Mouse (Mus musculus) cortical plate, adult 2 months (tissue): Measurements from ENCODE around the gene Katnal1. TPM values are rescaled to one million over a fixed set of nuclear protein-coding genes. Genes with fewer than 3 reads are reported as not detected.

Experiments
- H3K27ac ChIP-seq: fragments of 200-500 bp; 2 replicates; pipeline ENCODE4 v1.5.1; 2012; ENCODE audit warnings: low read length, control low read depth, inconsistent platforms; ENCODE audit not compliant: insufficient read depth
- H3K4me1 ChIP-seq: fragments of 200-500 bp; 2 replicates; pipeline ENCODE4 v1.6.1; 2011; ENCODE audit warnings: low read length; ENCODE audit not compliant: control insufficient read depth, insufficient read depth
- H3K4me3 ChIP-seq: fragments of 200-500 bp; 2 replicates; pipeline ENCODE4 v1.5.1; 2011; ENCODE audit warnings: mild to moderate bottlenecking, low read length, control low read depth; ENCODE audit not compliant: insufficient read depth
- CTCF ChIP-seq: fragments of 200-500 bp; IDR thresholded peaks from 2 replicates; pipeline ENCODE4 v1.5.1; 2011; ENCODE audit warnings: mild to moderate bottlenecking, control low read depth, low read length; ENCODE audit not compliant: insufficient read depth; ENCODE audit errors: extremely low read depth
- POLR2A ChIP-seq: fragments of 200-500 bp; IDR thresholded peaks from 2 replicates; pipeline ENCODE4 v1.6.1; 2011; ENCODE audit warnings: mild to moderate bottlenecking, low read length, control low read depth; ENCODE audit not compliant: insufficient read depth; ENCODE audit errors: extremely low read depth
- polyA plus RNA-seq: library from polyadenylated mRNA; depleted of rRNA; stranded (reverse); fragments of >200 nt; gene quantifications from 2 replicates; pipeline ENCODE4 v1.2.3, GENCODE M21; 2012

Katnal1 gene
- polyA plus RNA-seq, 1 experiment: 42.9 TPM

GRCm38 (mm10) chr5:148912262-148912661 is 16.9 kb downstream of the Katnal1 start:
- Histone ChIP-seq H3K27ac (no peak overlapping the region), H3K4me3 (no peak overlapping the region), H3K4me1 (no peaks in the 10 kb centered on the region)
- TF ChIP-seq CTCF (no peak), POLR2A (no peak)

DNA sequence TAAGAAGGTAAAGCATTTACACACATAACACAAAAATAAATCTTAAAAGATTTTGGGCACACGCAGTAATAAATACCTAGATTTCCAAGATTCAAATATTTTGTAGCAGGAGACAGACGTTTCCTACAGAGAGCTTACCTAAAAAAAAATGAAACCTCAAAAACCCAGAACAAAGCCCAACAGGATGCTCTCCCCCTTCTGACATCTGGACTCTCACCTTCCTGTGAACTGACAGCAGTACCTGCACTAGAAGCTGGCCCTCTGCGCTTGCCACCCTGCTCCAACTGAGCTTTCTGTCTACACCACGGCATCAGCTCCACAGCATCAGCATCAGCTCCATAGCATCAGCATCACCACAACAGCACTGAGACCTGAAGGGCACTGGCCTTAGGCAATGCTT is 19.1 kb downstream of the Katnal1 start:
- Histone ChIP-seq H3K4me1 (peaks cover 1% of the 10 kb centered on the region; the same call in 1 of the 2 replicates), H3K4me3 (no peak overlapping the region), H3K27ac (no peak overlapping the region)
- no peak for TF ChIP-seq POLR2A
- TF ChIP-seq CTCF: no peak

DNA sequence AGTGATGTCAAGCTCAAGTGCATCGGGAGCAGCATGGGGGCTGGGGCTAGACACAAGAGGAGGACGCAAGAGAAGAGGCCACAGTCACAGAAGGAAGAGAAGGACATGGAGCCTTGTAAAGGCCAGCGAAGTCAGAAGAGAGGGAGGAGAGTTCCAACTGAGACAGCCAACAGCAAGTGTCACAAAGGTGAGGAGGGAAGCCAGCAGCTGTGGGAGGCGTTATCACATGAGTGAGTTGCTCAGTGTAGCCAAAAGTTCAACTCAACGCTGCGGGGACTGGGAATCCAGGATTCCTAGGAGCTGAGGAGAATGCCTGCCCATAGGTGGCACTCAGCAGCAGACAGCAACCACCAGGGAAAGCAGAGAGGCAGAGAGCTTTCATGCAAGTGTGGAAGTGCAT is 19.7 kb downstream of the Katnal1 start:
- TF ChIP-seq POLR2A (no peak), CTCF (peak; percentile 46)
- peak overlapping the region; percentile 53; the same call in 1 of the 2 replicates for H3K27ac ChIP-seq
- no peak overlapping the region for H3K4me3 ChIP-seq
- H3K4me1 ChIP-seq: peaks cover 1% of the 10 kb centered on the region; the same call in 1 of the 2 replicates

DNA sequence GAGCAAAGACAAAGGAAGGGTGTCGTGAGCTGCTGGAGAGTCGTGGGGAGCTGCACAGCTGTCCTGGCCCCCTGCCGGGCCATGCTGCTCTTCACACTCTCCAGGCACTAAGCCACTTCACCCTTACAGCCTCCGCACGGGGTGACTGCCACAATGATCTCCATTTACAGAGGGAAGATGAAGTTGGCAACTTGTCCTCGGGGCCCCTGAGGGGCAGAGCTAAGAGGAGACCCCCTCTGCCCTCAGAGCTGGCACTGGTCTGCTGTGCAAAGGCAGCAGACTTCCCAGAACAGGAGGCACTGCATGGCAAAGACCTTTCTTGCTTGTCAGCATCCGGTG is 20.1 kb downstream of the Katnal1 start:
- H3K27ac ChIP-seq: peak overlapping the region; percentile 53; the same call in 1 of the 2 replicates
- no peak overlapping the region for H3K4me3 ChIP-seq
- peaks cover 1% of the 10 kb centered on the region; the same call in 1 of the 2 replicates for H3K4me1 ChIP-seq
- TF ChIP-seq POLR2A (no peak), CTCF (no peak)

GRCm38 (mm10) chr5:148908191-148909056 is 20.7 kb downstream of the Katnal1 start:
- TF ChIP-seq CTCF (no peak), POLR2A (no peak)
- peaks cover 1% of the 10 kb centered on the region; the same call in 1 of the 2 replicates for H3K4me1 ChIP-seq
- H3K4me3 ChIP-seq: no peak overlapping the region
- H3K27ac ChIP-seq: no peak overlapping the region

DNA sequence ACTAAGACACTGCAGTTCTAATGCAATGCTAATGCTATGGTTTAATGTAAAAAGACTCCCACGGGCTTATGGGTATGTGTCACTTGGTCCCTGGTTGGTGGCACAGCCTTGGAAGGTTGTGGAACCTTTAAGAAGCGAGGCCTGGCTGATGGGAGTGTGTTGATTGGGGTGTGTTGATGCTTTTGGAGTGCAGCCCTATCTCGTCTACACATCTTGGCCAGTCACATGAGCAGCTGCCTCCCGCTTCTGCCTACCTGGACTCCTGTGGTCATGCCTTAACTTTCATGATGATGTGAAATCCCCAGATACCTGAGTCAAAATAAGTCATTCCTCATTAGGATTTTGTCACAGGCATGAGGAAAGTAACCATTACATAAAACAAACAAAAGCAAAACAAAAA is 22.8 kb downstream of the Katnal1 start:
- H3K4me1 ChIP-seq: peaks cover 1% of the 10 kb centered on the region; the same call in 1 of the 2 replicates
- no peak overlapping the region for H3K27ac ChIP-seq
- no peak overlapping the region for H3K4me3 ChIP-seq
- TF ChIP-seq POLR2A (no peak), CTCF (no peak)

- TF ChIP-seq POLR2A (no peak), CTCF (peak; percentile 38; the same call in 1 of the 2 replicates)
Observed at GRCm38 (mm10) chr5:148904846-148905245, 24.3 kb downstream of the Katnal1 start.

DNA sequence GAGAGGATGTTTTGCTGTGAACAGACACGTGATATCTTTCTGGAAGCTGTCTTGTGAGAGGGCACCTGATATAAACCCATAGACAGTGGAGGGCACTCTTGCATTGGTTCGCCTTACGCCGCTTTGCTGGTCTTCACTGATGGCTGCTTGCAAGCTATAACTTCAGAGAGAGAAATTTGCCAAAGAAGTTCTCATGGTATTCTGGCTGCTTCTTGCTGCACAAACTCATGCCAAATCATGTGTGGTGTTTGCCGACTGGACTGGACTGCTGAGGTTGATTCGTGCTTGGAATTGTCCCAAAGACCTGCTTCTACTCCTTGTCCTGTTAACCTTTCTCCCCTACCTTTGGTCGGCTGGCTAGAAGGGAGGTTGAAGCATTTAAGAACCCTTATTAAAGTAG is 29.8 kb downstream of the Katnal1 start:
- Histone ChIP-seq H3K4me3 (no peak overlapping the region), H3K27ac (no peak overlapping the region), H3K4me1 (peaks cover 5% of the 10 kb centered on the region; the same call in 1 of the 2 replicates)
- TF ChIP-seq CTCF (no peak), POLR2A (no peak)

More at GRCm38 (mm10) chr5:148904846-148905245, 24.3 kb downstream of the Katnal1 start:
- Histone ChIP-seq H3K27ac (no peak overlapping the region), H3K4me3 (no peak overlapping the region), H3K4me1 (peaks cover 1% of the 10 kb centered on the region; the same call in 1 of the 2 replicates)

DNA sequence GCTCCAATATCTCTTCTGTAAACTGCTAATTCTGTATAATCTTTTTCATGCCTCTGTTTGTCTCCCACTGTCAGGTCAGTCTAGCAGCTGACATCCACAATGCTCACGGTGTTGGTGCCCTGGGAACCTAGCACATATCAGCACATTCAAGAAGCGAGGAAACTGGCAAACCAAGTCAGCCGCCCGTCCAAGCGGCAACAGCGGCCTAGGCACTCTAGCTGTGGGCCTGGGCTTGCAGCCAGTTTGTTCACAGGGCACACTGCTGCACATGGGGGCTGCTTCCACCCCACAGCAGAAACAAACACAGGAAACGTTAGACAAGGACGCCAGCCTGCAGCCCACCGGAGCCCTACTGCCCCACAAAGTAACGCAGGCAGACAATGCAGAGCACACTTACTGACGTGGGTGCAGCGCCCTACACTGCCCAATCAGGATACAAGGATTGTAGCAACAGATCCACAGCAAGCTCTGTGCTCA is 31.1 kb downstream of the Katnal1 start:
- Histone ChIP-seq H3K4me3 (no peak overlapping the region), H3K27ac (no peak overlapping the region), H3K4me1 (peaks cover 5% of the 10 kb centered on the region; the same call in 1 of the 2 replicates)
- TF ChIP-seq CTCF (no peak), POLR2A (no peak)

DNA sequence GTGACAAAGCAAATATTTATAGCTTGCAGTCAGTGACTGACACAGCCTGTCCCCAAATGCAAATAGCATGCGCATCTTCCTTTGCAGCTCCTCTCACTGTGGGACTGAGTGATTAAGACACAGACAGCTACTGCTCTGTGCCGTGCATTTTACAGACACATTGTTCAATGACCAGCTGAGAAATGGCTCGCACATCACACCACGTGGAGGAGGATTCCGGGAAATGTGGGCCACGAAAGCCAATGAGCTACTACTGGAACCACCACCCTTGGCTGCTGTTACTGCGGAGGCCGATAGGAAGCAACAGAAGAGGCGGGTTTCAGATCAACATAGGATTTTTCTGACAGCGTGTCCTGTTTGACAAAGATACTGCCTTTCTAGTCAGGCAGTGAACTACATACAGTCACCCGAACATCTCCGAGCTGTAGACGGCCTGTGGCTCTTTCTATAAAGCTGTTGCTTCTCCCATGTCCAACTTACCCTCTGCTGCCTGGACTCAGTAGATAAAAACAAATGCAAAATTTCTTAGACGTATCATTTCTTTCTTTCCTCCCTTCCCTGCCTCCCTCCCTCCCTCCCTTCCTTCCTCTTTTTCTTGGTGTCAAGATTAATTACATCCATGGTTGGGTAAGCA is 31.9 kb downstream of the Katnal1 start:
- TF ChIP-seq CTCF (no peak), POLR2A (no peak)
- H3K4me1 ChIP-seq: peaks cover 5% of the 10 kb centered on the region; the same call in 1 of the 2 replicates
- H3K27ac ChIP-seq: no peak overlapping the region
- H3K4me3 ChIP-seq: no peak overlapping the region
